Mouse (Mus musculus): ENCODE data around the gene Olfr1024. TPM values are rescaled to one million over a fixed set of nuclear protein-coding genes. Genes with fewer than 3 reads are reported as not detected.

The Olfr1024 gene
- polyA plus RNA-seq (2014; fragmentation: Nextera tagmentation; extraction: Ambion mirVana): not detected in 2 replicates

- ATAC-seq (ENCODE audit: low FRiP score) (no peak), DNase-seq (ENCODE audit: low spot score) (no peak)
- H3K4me1 ChIP-seq (replicated peaks; ENCODE audit: control insufficient read depth, insufficient read depth, low read length): no peaks in the 10 kb centered on the region
- H3K4me3 ChIP-seq (replicated peaks; ENCODE audit: low read length): no peak within 1 kb of the TSS
- H3K9ac ChIP-seq: no peak within 1 kb of the TSS
- H3K27me3 ChIP-seq (ENCODE audit: control insufficient read depth, insufficient read depth, low read length): no peaks in the 10 kb centered on the region
- WGBS: 87% methylated on average over 3 of the region's 3 CpGs
- no peaks in the 10 kb centered on the region for H3K36me3 ChIP-seq (replicated peaks; ENCODE audit: control insufficient read depth, insufficient read depth)
- H3K27ac ChIP-seq: no peak within 1 kb of the TSS
- peaks cover under 1% of the 10 kb centered on the region; the same call in 1 of the 2 replicates for H3K9me3 ChIP-seq (ENCODE audit: control insufficient read depth, low read length)
- no peak within 1 kb of the TSS for H3K4me2 ChIP-seq (replicated peaks)
These were observed at the start of gene Olfr1024 for GRCm38 (mm10) chr2:85904952-85905351. TSS of gene Olfr1024 (minus strand) at chr2:85905052.

DNA sequence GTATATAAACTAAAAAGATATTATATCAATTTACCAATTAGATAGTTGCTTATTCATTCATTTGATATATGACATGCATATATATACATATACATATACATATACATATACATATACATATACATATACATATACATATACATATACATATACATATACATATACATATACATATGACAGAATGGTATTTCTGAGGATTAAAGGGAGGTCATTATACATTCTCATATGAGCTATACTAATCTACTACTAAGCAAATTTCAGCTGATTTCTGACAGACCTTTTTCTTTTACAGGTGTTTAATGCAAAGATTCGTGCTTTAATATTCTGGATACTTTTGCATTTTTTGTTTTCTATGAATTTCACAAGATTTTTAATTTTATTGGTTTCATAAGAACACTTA lies 45.3 kb upstream of the Olfr1024 start, which contains the start of gene Olfr1028:
Gene Olfr1028 (plus strand): TSS at position 301 of the 400 bp plus-strand sequence.
- H3K36me3 ChIP-seq (replicated peaks; ENCODE audit: control insufficient read depth, insufficient read depth): no peaks in the 10 kb centered on the region
- no peaks in the 10 kb centered on the region for H3K9me3 ChIP-seq (ENCODE audit: control insufficient read depth, low read length)
- no peak for ATAC-seq (ENCODE audit: low FRiP score)
- H3K4me1 ChIP-seq (replicated peaks; ENCODE audit: control insufficient read depth, insufficient read depth, low read length): no peaks in the 10 kb centered on the region
- DNase-seq (ENCODE audit: low spot score): no peak
- H3K27me3 ChIP-seq (ENCODE audit: control insufficient read depth, insufficient read depth, low read length): no peaks in the 10 kb centered on the region
- H3K4me2 ChIP-seq (replicated peaks): no peak within 1 kb of the TSS
- H3K9ac ChIP-seq: no peak within 1 kb of the TSS
- no peak within 1 kb of the TSS for H3K27ac ChIP-seq
- 84% methylated on average over 1 of the region's 1 CpGs for WGBS
- H3K4me3 ChIP-seq (replicated peaks; ENCODE audit: low read length): no peak within 1 kb of the TSS

- 91% methylated on average over 3 of the region's 3 CpGs for WGBS
- Histone ChIP-seq H3K27ac (no peak within 1 kb of the TSS), H3K9me3 (ENCODE audit: control insufficient read depth, low read length) (no peaks in the 10 kb centered on the region), H3K4me2 (replicated peaks) (no peak within 1 kb of the TSS), H3K27me3 (ENCODE audit: control insufficient read depth, insufficient read depth, low read length) (no peaks in the 10 kb centered on the region), H3K36me3 (replicated peaks; ENCODE audit: control insufficient read depth, insufficient read depth) (no peaks in the 10 kb centered on the region), H3K9ac (no peak within 1 kb of the TSS), H3K4me3 (replicated peaks; ENCODE audit: low read length) (no peak within 1 kb of the TSS), H3K4me1 (replicated peaks; ENCODE audit: control insufficient read depth, insufficient read depth, low read length) (no peaks in the 10 kb centered on the region)
- ATAC-seq (ENCODE audit: low FRiP score) (no peak), DNase-seq (ENCODE audit: low spot score) (no peak)
These were observed 16.4 kb upstream of the Olfr1024 start, which contains the start of gene Olfr1026 for GRCm38 (mm10) chr2:85921258-85921657. TSS of gene Olfr1026 (plus strand) at chr2:85921558.

GRCm38 (mm10) chr2:85914893-85915292 lies 10.0 kb upstream of the Olfr1024 start, which contains the start of gene Olfr1025-ps1:
TSS of gene Olfr1025-ps1 (plus strand) at chr2:85915193.
- 69% methylated on average over 1 of the region's 1 CpGs for WGBS
- no peak for ATAC-seq (ENCODE audit: low FRiP score)

GRCm38 (mm10) chr2:85913197-85913596 lies 8.3 kb upstream of the Olfr1024 start:
- no peaks in the 10 kb centered on the region for H3K4me1 ChIP-seq (replicated peaks; ENCODE audit: control insufficient read depth, insufficient read depth, low read length)
- DNase-seq (ENCODE audit: low spot score) (no peak), ATAC-seq (ENCODE audit: low FRiP score) (no peak)
- H3K9me3 ChIP-seq (ENCODE audit: control insufficient read depth, low read length): no peaks in the 10 kb centered on the region
- H3K36me3 ChIP-seq (replicated peaks; ENCODE audit: control insufficient read depth, insufficient read depth): no peaks in the 10 kb centered on the region
- H3K27me3 ChIP-seq (ENCODE audit: control insufficient read depth, insufficient read depth, low read length): no peaks in the 10 kb centered on the region
- no peak overlapping the region for H3K4me2 ChIP-seq (replicated peaks)
- H3K4me3 ChIP-seq (replicated peaks; ENCODE audit: low read length): no peak overlapping the region
- no peak overlapping the region for H3K27ac ChIP-seq
- no peak overlapping the region for H3K9ac ChIP-seq

More at GRCm38 (mm10) chr2:85914893-85915292, 10.0 kb upstream of the Olfr1024 start, which contains the start of gene Olfr1025-ps1:
- Histone ChIP-seq H3K4me3 (replicated peaks; ENCODE audit: low read length) (no peak within 1 kb of the TSS), H3K4me1 (replicated peaks; ENCODE audit: control insufficient read depth, insufficient read depth, low read length) (no peaks in the 10 kb centered on the region), H3K27me3 (ENCODE audit: control insufficient read depth, insufficient read depth, low read length) (no peaks in the 10 kb centered on the region), H3K9me3 (ENCODE audit: control insufficient read depth, low read length) (no peaks in the 10 kb centered on the region), H3K36me3 (replicated peaks; ENCODE audit: control insufficient read depth, insufficient read depth) (no peaks in the 10 kb centered on the region), H3K4me2 (replicated peaks) (no peak within 1 kb of the TSS), H3K9ac (no peak within 1 kb of the TSS), H3K27ac (no peak within 1 kb of the TSS)
- no peak for DNase-seq (ENCODE audit: low spot score)

DNA sequence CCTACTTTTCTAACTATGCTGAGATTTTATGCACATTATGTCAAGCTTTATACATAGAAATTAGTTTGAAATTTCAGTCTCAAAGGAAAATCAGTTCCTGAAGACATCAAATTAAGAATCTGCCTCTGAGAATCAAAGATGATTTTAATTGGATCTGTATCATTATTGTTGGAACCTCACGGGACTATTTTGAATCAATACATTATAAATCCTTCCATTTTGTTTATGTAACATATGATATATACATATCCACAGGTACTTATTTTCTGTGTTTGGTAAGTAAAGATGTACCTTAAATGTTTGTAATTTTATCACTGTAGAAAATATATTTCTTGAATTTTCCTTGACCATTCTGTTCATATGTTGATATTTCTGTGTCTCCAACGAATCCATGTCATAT lies 19.5 kb downstream of the Olfr1024 start, which contains the start of gene Olfr1023:
Gene Olfr1023 (plus strand): TSS at position 301 of the 400 bp plus-strand sequence.
- Histone ChIP-seq H3K4me2 (replicated peaks) (no peak within 1 kb of the TSS), H3K27ac (no peak within 1 kb of the TSS), H3K9ac (no peak within 1 kb of the TSS), H3K27me3 (ENCODE audit: control insufficient read depth, insufficient read depth, low read length) (no peaks in the 10 kb centered on the region), H3K4me3 (replicated peaks; ENCODE audit: low read length) (no peak within 1 kb of the TSS), H3K36me3 (replicated peaks; ENCODE audit: control insufficient read depth, insufficient read depth) (no peaks in the 10 kb centered on the region), H3K4me1 (replicated peaks; ENCODE audit: control insufficient read depth, insufficient read depth, low read length) (no peaks in the 10 kb centered on the region), H3K9me3 (ENCODE audit: control insufficient read depth, low read length) (no peaks in the 10 kb centered on the region)
- no peak for ATAC-seq (ENCODE audit: low FRiP score)
- WGBS: 74% methylated on average over 2 of the region's 2 CpGs
- DNase-seq (ENCODE audit: low spot score): no peak

- Histone ChIP-seq H3K9ac (no peak within 1 kb of the TSS), H3K4me1 (replicated peaks; ENCODE audit: control insufficient read depth, insufficient read depth, low read length) (no peaks in the 10 kb centered on the region), H3K4me3 (replicated peaks; ENCODE audit: low read length) (no peak within 1 kb of the TSS), H3K4me2 (replicated peaks) (no peak within 1 kb of the TSS), H3K9me3 (ENCODE audit: control insufficient read depth, low read length) (no peaks in the 10 kb centered on the region), H3K36me3 (replicated peaks; ENCODE audit: control insufficient read depth, insufficient read depth) (no peaks in the 10 kb centered on the region), H3K27me3 (ENCODE audit: control insufficient read depth, insufficient read depth, low read length) (no peaks in the 10 kb centered on the region), H3K27ac (no peak within 1 kb of the TSS)
- ATAC-seq (ENCODE audit: low FRiP score): no peak
- 53% methylated on average over 2 of the region's 2 CpGs for WGBS
- DNase-seq (ENCODE audit: low spot score): no peak
These were observed 36.6 kb downstream of the Olfr1024 start, which contains the start of gene Olfr1022 for GRCm38 (mm10) chr2:85868294-85868693. TSS of gene Olfr1022 (plus strand) at chr2:85868594.

Other genes starting within 250 kb of the Olfr1024 start
- not detected in 2 replicates for gene Olfr154, start 240.6 kb downstream of the Olfr1024 start, polyA plus RNA-seq (2014; fragmentation: Nextera tagmentation; extraction: Ambion mirVana)
- gene Olfr1006, start 226.3 kb downstream of the Olfr1024 start, polyA plus RNA-seq (2014; fragmentation: Nextera tagmentation; extraction: Ambion mirVana): not detected in 2 replicates
- not detected in 2 replicates for gene Olfr1008, start 215.6 kb downstream of the Olfr1024 start, polyA plus RNA-seq (2014; fragmentation: Nextera tagmentation; extraction: Ambion mirVana)
- not detected in 2 replicates for gene Olfr1009, start 189.6 kb downstream of the Olfr1024 start, polyA plus RNA-seq (2014; fragmentation: Nextera tagmentation; extraction: Ambion mirVana)
- not detected in 2 replicates for gene Olfr1012, start 142.3 kb downstream of the Olfr1024 start, polyA plus RNA-seq (2014; fragmentation: Nextera tagmentation; extraction: Ambion mirVana)
- not detected in 2 replicates for gene Olfr1013, start 138.0 kb downstream of the Olfr1024 start, polyA plus RNA-seq (2014; fragmentation: Nextera tagmentation; extraction: Ambion mirVana)
- not detected in 2 replicates for gene Olfr1014, start 132.3 kb downstream of the Olfr1024 start, polyA plus RNA-seq (2014; fragmentation: Nextera tagmentation; extraction: Ambion mirVana)
- not detected in 2 replicates for gene Olfr1015, start 123.0 kb downstream of the Olfr1024 start, polyA plus RNA-seq (2014; fragmentation: Nextera tagmentation; extraction: Ambion mirVana)
- gene Olfr1016, start 102.5 kb downstream of the Olfr1024 start, polyA plus RNA-seq (2014; fragmentation: Nextera tagmentation; extraction: Ambion mirVana): not detected in 2 replicates
- gene Olfr1018, start 86.6 kb downstream of the Olfr1024 start, polyA plus RNA-seq (2014; fragmentation: Nextera tagmentation; extraction: Ambion mirVana): not detected in 2 replicates
- not detected in 2 replicates for gene Olfr1019, start 59.6 kb downstream of the Olfr1024 start, polyA plus RNA-seq (2014; fragmentation: Nextera tagmentation; extraction: Ambion mirVana)
- gene Olfr1020, start 58.0 kb downstream of the Olfr1024 start, polyA plus RNA-seq (2014; fragmentation: Nextera tagmentation; extraction: Ambion mirVana): not detected in 2 replicates
- gene Olfr1022, start 36.5 kb downstream of the Olfr1024 start, polyA plus RNA-seq (2014; fragmentation: Nextera tagmentation; extraction: Ambion mirVana): not detected in 2 replicates
- gene Olfr1023, start 19.4 kb downstream of the Olfr1024 start, polyA plus RNA-seq (2014; fragmentation: Nextera tagmentation; extraction: Ambion mirVana): not detected in 2 replicates
- gene Olfr1025-ps1, start 10.1 kb upstream of the Olfr1024 start, polyA plus RNA-seq (2014; fragmentation: Nextera tagmentation; extraction: Ambion mirVana): not detected in 2 replicates
- gene Olfr1026, start 16.5 kb upstream of the Olfr1024 start, polyA plus RNA-seq (2014; fragmentation: Nextera tagmentation; extraction: Ambion mirVana): not detected in 2 replicates
- gene Olfr1028, start 45.4 kb upstream of the Olfr1024 start, polyA plus RNA-seq (2014; fragmentation: Nextera tagmentation; extraction: Ambion mirVana): not detected in 2 replicates
- gene Olfr1029, start 68.8 kb upstream of the Olfr1024 start, polyA plus RNA-seq (2014; fragmentation: Nextera tagmentation; extraction: Ambion mirVana): not detected in 2 replicates
- gene Olfr1030, start 74.2 kb upstream of the Olfr1024 start, polyA plus RNA-seq (2014; fragmentation: Nextera tagmentation; extraction: Ambion mirVana): not detected in 2 replicates
- not detected in 2 replicates for gene Olfr1031, start 85.3 kb upstream of the Olfr1024 start, polyA plus RNA-seq (2014; fragmentation: Nextera tagmentation; extraction: Ambion mirVana)
- not detected in 2 replicates for gene Olfr1032, start 100.5 kb upstream of the Olfr1024 start, polyA plus RNA-seq (2014; fragmentation: Nextera tagmentation; extraction: Ambion mirVana)
- gene Olfr1033, start 115.6 kb upstream of the Olfr1024 start, polyA plus RNA-seq (2014; fragmentation: Nextera tagmentation; extraction: Ambion mirVana): 0.22 TPM in 1 of 2 replicates, not detected in the other
- not detected in 2 replicates for gene Olfr1034, start 140.8 kb upstream of the Olfr1024 start, polyA plus RNA-seq (2014; fragmentation: Nextera tagmentation; extraction: Ambion mirVana)
- not detected in 2 replicates for gene Olfr1036, start 168.9 kb upstream of the Olfr1024 start, polyA plus RNA-seq (2014; fragmentation: Nextera tagmentation; extraction: Ambion mirVana)
- not detected in 2 replicates for gene Olfr1037, start 182.3 kb upstream of the Olfr1024 start, polyA plus RNA-seq (2014; fragmentation: Nextera tagmentation; extraction: Ambion mirVana)
- gene Olfr1039, start 230.9 kb upstream of the Olfr1024 start, polyA plus RNA-seq (2014; fragmentation: Nextera tagmentation; extraction: Ambion mirVana): not detected in 2 replicates
- not detected in 2 replicates for gene Olfr1040, start 241.7 kb upstream of the Olfr1024 start, polyA plus RNA-seq (2014; fragmentation: Nextera tagmentation; extraction: Ambion mirVana)

All from hindbrain, embryonic 14.5 days (tissue).